Mouse (Mus musculus) embryonic stem cell, embryonic (primary cell): ENCODE results near the gene Morc4.

ENCODE experiments used
- CTCF ChIA-PET, 4 experiments: fragments of 300-600 bp in 2 of 4; fragments of 350-600 bp in 2 of 4; sonication (Branson Sonifier 250); formaldehyde crosslinking; loops; one replicate each; lab custom pipeline; 2022; ENCODE audit warnings: inconsistent platforms in 2 of 4; lab: Charles Lee
- POLR2A ChIA-PET, 4 experiments: fragments of 300-600 bp in 2 of 4; fragments of 350-600 bp in 2 of 4; sonication (Branson Sonifier 250); formaldehyde crosslinking; loops; one replicate each; lab custom pipeline; 2022; ENCODE audit warnings: antibody characterized with exemption in 4 of 4, inconsistent platforms in 1 of 4; lab: Charles Lee

The Morc4 gene

GRCm38 (mm10) chrX:139870938-139871791 lies at the start of gene Morc4:
Morc4 (minus strand) TSS chrX:139871677.
- ChIA-PET POLR2A (interaction anchor here in 2 of 4 experiments (0.7 to 1.7 kb wide), 2 partner anchors 62 to 88 kb away, joined by 3 to 5 read pairs; no protein-coding TSS in a partner anchor), CTCF (no interaction called here)

GRCm38 (mm10) chrX:139920572-139920971 lies 49.1 kb upstream of the Morc4 start:
- ChIA-PET CTCF (no interaction called here), POLR2A (no interaction called here)

GRCm38 (mm10) chrX:139891387-139891786 lies 19.9 kb upstream of the Morc4 start:
- CTCF ChIA-PET: no interaction called here

GRCm38 (mm10) chrX:139883221-139883620 lies 11.7 kb upstream of the Morc4 start:
- CTCF ChIA-PET: no interaction called here
- POLR2A ChIA-PET: no interaction called here

More at GRCm38 (mm10) chrX:139891387-139891786, 19.9 kb upstream of the Morc4 start:
- POLR2A ChIA-PET: no interaction called here

GRCm38 (mm10) chrX:139877936-139878335 lies 6.5 kb upstream of the Morc4 start:
- POLR2A ChIA-PET: no interaction called here
- CTCF ChIA-PET: no interaction called here

GRCm38 (mm10) chrX:139877105-139877504 lies 5.6 kb upstream of the Morc4 start:
- CTCF ChIA-PET: no interaction called here
- POLR2A ChIA-PET: no interaction called here

- ChIA-PET CTCF (no interaction called here), POLR2A (interaction anchor here in 2 of 4 experiments (0.7 to 1.7 kb wide), 2 partner anchors 63 to 87 kb away, joined by 3 to 5 read pairs; no protein-coding TSS in a partner anchor)
Measured at GRCm38 (mm10) chrX:139870300-139870711, 1.2 kb downstream of the Morc4 start.

- CTCF ChIA-PET: no interaction called here
- POLR2A ChIA-PET: no interaction called here
Measured at GRCm38 (mm10) chrX:139859402-139859801, 12.1 kb downstream of the Morc4 start.

- ChIA-PET CTCF (no interaction called here), POLR2A (no interaction called here)
Measured at GRCm38 (mm10) chrX:139854795-139855194, 16.7 kb downstream of the Morc4 start.

GRCm38 (mm10) chrX:139841091-139841490 lies 30.4 kb downstream of the Morc4 start:
- POLR2A ChIA-PET: interaction anchor here in 1 of 4 experiments (0.8 kb wide), 1 partner anchor 37 kb away, joined by 3 read pairs; no protein-coding TSS in a partner anchor
- CTCF ChIA-PET: no interaction called here

GRCm38 (mm10) chrX:139839057-139839456 lies 32.4 kb downstream of the Morc4 start:
- ChIA-PET CTCF (interaction anchor here in 2 of 4 experiments (0.6 to 1.7 kb wide), 2 partner anchors 65 to 88 kb away, joined by 3 to 5 read pairs; no protein-coding TSS in a partner anchor), POLR2A (interaction anchor here in 1 of 4 experiments (0.7 kb wide), 1 partner anchor 64 kb away, joined by 3 read pairs; no protein-coding TSS in a partner anchor)

- ChIA-PET POLR2A (interaction anchor here in 3 of 4 experiments (0.6 to 1.0 kb wide), 5 partner anchors 9 to 624 kb away, joined by 3 to 5 read pairs (median 3); partner anchors contain the start of gene Ripply1 (in 1 of the 3)), CTCF (interaction anchor here (0.6 to 1.7 kb wide), 10 partner anchors 10 to 130 kb away, joined by 3 to 14 read pairs (median 5); no protein-coding TSS in a partner anchor)
Measured at GRCm38 (mm10) chrX:139832464-139832863, 39.0 kb downstream of the Morc4 start.

GRCm38 (mm10) chrX:139828363-139829092 lies 42.9 kb downstream of the Morc4 start:
- POLR2A ChIA-PET: no interaction called here
- CTCF ChIA-PET: no interaction called here

GRCm38 (mm10) chrX:139826926-139827325 lies 44.6 kb downstream of the Morc4 start:
- POLR2A ChIA-PET: no interaction called here
- CTCF ChIA-PET: no interaction called here

- ChIA-PET CTCF (interaction anchor here in 1 of 4 experiments (0.6 kb wide), 1 partner anchor 35 kb away, joined by 5 read pairs; no protein-coding TSS in a partner anchor), POLR2A (no interaction called here)
Measured at GRCm38 (mm10) chrX:139825402-139825801, 46.1 kb downstream of the Morc4 start.

- ChIA-PET CTCF (interaction anchor here in 2 of 4 experiments (0.7 kb wide), 2 partner anchors 17 to 41 kb away, joined by 3 read pairs; no protein-coding TSS in a partner anchor), POLR2A (interaction anchor here in 1 of 4 experiments (3.5 kb wide), 1 partner anchor 33 kb away, joined by 16 read pairs; the partner anchor contains the start of gene Ripply1)
Measured at GRCm38 (mm10) chrX:139815201-139815600, 56.3 kb downstream of the Morc4 start.

GRCm38 (mm10) chrX:139814018-139814635 lies 57.4 kb downstream of the Morc4 start:
- ChIA-PET CTCF (interaction anchor here in 2 of 4 experiments (0.7 to 1.8 kb wide), 2 partner anchors 18 to 40 kb away, joined by 3 to 5 read pairs; no protein-coding TSS in a partner anchor), POLR2A (interaction anchor here in 2 of 4 experiments (1.5 to 3.5 kb wide), 3 partner anchors 32 to 456 kb away, joined by 3 to 16 read pairs (median 9); partner anchors contain the start of gene Ripply1 (in 2 of the 2))

- CTCF ChIA-PET: interaction anchor here in 2 of 4 experiments (1.1 to 1.8 kb wide), 2 partner anchors 19 to 39 kb away, joined by 3 to 5 read pairs; no protein-coding TSS in a partner anchor
- POLR2A ChIA-PET: interaction anchor here in 2 of 4 experiments (1.5 to 3.5 kb wide), 3 partner anchors 31 to 455 kb away, joined by 3 to 16 read pairs (median 9); partner anchors contain the start of gene Ripply1 (in 2 of the 2)
Measured at GRCm38 (mm10) chrX:139813299-139814002, 58.0 kb downstream of the Morc4 start.
